Comparison of ENCODE assay signal across 12 mouse cellular contexts in the genomic region with DNA sequence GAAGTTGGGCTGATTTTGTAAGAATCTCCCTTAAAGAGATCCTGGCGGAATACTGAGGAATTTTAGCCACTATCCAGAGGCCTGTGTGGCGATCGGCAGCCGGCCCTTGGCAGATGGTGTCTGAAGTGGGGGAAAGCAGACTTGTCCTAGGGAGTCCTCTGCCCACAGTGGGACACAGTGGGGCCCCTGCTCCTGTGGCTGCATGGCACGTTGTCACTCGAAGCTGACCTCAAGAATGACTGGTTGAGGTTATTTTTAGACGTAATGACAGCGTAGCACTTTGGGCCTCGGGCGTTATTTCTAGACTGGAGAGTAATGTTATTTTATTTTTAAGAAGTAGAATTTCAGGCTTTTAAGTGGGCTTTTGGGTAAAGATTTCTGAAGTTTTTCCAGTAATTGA.
A peak's percentile ranks its signal among the peaks of the same experiment; 100 is the strongest.
DNase-seq lines count a peak whose midpoint lies in the region; ATAC-seq lines count a peak whose summit lies in the region.
"Had no signal": no experiment of that assay in that cellular context is flagged by ENCODE, and none has a peak within 500 bp of the region (broad histone marks: within the 10 kb centered on the region; RNA-seq: fewer than 3 reads in every experiment).

No protein-coding gene starts in this region.

- DNase-seq in heart, postnatal 14 days, result no peak
- DNase-seq in CD4-positive helper T cell, adult 2 months (ENCODE audit: low read depth, low spot score), result peak; percentile 15
- peak; percentile 32 for DNase-seq in heart, postnatal 4 days
- no peak for DNase-seq in adipocyte (ENCODE audit: low spot score)
- DNase-seq: adrenal gland, postnatal 25 days; kidney, adult 8-10 months; lung, postnatal 4 days; right cerebral cortex, postnatal 4 days had no signal

- peaks cover 44% of the 10 kb centered on the region for H3K4me1 ChIP-seq in heart, embryonic 11.5 days (ENCODE audit: control insufficient read depth, insufficient read depth, low read length)
- peaks cover 16% of the 10 kb centered on the region for H3K4me1 ChIP-seq in brown adipose tissue, adult 24 weeks (ENCODE audit: control insufficient read depth, insufficient read depth, insufficient read length, low read length)
- H3K4me1 ChIP-seq in intestine, embryonic 15.5 days (replicated peaks), result 0 out of 2 replicates have a peak, but pooled peaks cover 2% of the 10 kb centered on the region

- no peaks in the 10 kb centered on the region for H3K27me3 ChIP-seq in heart, embryonic 11.5 days (ENCODE audit: control insufficient read depth, insufficient read depth, low read length)
- H3K27me3 ChIP-seq in intestine, embryonic 15.5 days (replicated peaks), result no peaks in the 10 kb centered on the region
- H3K27me3 ChIP-seq: hindbrain, embryonic 12.5 days had no signal

- intact Hi-C loops in heart, postnatal 14 days (cut with DNase I), result no loop called here

- no peaks in the 10 kb centered on the region for H3K9me3 ChIP-seq in heart, embryonic 11.5 days (replicated peaks; ENCODE audit: control insufficient read depth, low read length)
- no peaks in the 10 kb centered on the region for H3K9me3 ChIP-seq in intestine, embryonic 15.5 days
- H3K9me3 ChIP-seq: hindbrain, embryonic 12.5 days had no signal

- H3K9ac ChIP-seq in heart, embryonic 11.5 days (ENCODE audit: low read depth, low read length), result no peak overlapping the region
- H3K9ac ChIP-seq in intestine, embryonic 15.5 days, result no peak overlapping the region
- H3K9ac ChIP-seq: hindbrain, embryonic 12.5 days had no signal

- no peaks in the 10 kb centered on the region for H3K36me3 ChIP-seq in heart, embryonic 11.5 days (ENCODE audit: control insufficient read depth, insufficient read depth, low read length)
- H3K36me3 ChIP-seq in intestine, embryonic 15.5 days, result no peaks in the 10 kb centered on the region
- H3K36me3 ChIP-seq: hindbrain, embryonic 12.5 days had no signal

- H3K4me3 ChIP-seq in heart, embryonic 11.5 days (ENCODE audit: low read depth, low read length), result no peak overlapping the region
- H3K4me3 ChIP-seq in brown adipose tissue, adult 24 weeks (ENCODE audit: insufficient read depth, low read depth, low read length), result no peak overlapping the region
- no peak overlapping the region for H3K4me3 ChIP-seq in intestine, embryonic 15.5 days (replicated peaks)
- H3K4me3 ChIP-seq: hindbrain, embryonic 12.5 days had no signal

- ATAC-seq in heart, embryonic 11.5 days (replicated peaks; ENCODE audit: insufficient number of reproducible peaks, low FRiP score, low TSS enrichment), result peak; percentile 59; the same call in 1 of the 2 replicates
- no peak for ATAC-seq in intestine, embryonic 15.5 days

- 35% methylated on average over 10 of the region's 10 CpGs for WGBS in heart, embryonic 11.5 days (ENCODE audit: insufficient replicate concordance)
- 69% methylated on average over 10 of the region's 10 CpGs for WGBS in intestine, embryonic 15.5 days

- peak overlapping the region; percentile 79 for H3K27ac ChIP-seq in heart, embryonic 11.5 days (ENCODE audit: low read depth, low read length)
- 0 out of 2 replicates have a peak overlapping the region, but pooled peaks have one; percentile 20 for H3K27ac ChIP-seq in brown adipose tissue, adult 24 weeks (replicated peaks; ENCODE audit: low read depth, low read length)
- no peak overlapping the region for H3K27ac ChIP-seq in intestine, embryonic 15.5 days
- H3K27ac ChIP-seq: hindbrain, embryonic 12.5 days had no signal

- H3K4me2 ChIP-seq in heart, embryonic 11.5 days, result peak overlapping the region; percentile 48
- H3K4me2 ChIP-seq in intestine, embryonic 15.5 days (replicated peaks), result no peak overlapping the region
- H3K4me2 ChIP-seq: hindbrain, embryonic 12.5 days had no signal

Comparison
In these comparisons a context has a peak if more than half of its experiments do, and no peak if none do; other contexts are left out.
1. DNase-seq: peak in CD4-positive helper T cell, adult 2 months (single experiment) and heart, postnatal 4 days (single experiment); none in heart, postnatal 14 days (0 of 2) and adipocyte (single experiment).